Mouse (Mus musculus): Measurements from ENCODE around the gene Ctsa. TPM values are rescaled to one million over a fixed set of nuclear protein-coding genes. Genes with fewer than 3 reads are reported as not detected.

Gene Ctsa
- 95.8 and 100 TPM in 2 replicates for polyA plus RNA-seq (2016; fragmentation: Nextera tagmentation; extraction: Ambion mirVana)

DNA sequence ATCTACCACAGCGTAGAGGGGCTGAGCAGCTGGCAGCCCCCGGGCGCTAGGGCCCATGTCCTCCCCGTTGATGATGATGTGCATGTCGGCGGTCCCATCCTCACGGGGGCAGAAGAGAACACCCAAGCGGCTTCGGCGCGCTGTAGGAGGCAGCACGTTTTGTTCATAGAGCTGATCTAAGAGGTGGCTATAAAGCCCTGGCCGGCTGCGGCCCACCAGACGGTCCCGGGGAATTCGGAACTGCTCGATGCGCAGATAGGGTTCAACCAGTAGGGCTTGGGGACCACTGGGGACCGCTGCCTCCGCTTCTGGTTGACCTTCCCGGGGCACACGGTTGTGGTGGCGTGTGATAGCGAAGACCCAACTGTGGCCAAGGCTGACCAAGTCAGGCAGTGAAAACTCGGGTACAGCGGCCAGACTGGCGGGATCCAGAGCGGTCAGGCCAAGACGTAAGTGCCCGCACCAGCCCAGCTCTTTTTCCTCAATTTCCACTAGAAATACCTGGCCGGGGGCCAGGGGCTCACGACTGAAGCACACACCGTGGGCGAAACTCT is at the start of gene Ctsa:
Gene Ctsa (plus strand): TSS at position 126 of the 554 bp plus-strand sequence.
- H3K27me3 ChIP-seq (replicated peaks; ENCODE audit: low read depth, poor library complexity, severe bottlenecking), result no peaks in the 10 kb centered on the region
- H3K36me3 ChIP-seq (replicated peaks), result peaks cover 38% of the 10 kb centered on the region
- peak within 1 kb of the TSS; percentile 71 for H3K4me3 ChIP-seq
- peaks cover 28% of the 10 kb centered on the region for H3K4me1 ChIP-seq
- peak; percentile 82 for DNase-seq (ENCODE audit: low spot score)
- whole genome bisulfite sequencing, result under 1% methylated on average over 35 of the region's 35 CpGs
- H3K27ac ChIP-seq (replicated peaks), result peak within 1 kb of the TSS; percentile 92
- H3K9me3 ChIP-seq, result no peaks in the 10 kb centered on the region

DNA sequence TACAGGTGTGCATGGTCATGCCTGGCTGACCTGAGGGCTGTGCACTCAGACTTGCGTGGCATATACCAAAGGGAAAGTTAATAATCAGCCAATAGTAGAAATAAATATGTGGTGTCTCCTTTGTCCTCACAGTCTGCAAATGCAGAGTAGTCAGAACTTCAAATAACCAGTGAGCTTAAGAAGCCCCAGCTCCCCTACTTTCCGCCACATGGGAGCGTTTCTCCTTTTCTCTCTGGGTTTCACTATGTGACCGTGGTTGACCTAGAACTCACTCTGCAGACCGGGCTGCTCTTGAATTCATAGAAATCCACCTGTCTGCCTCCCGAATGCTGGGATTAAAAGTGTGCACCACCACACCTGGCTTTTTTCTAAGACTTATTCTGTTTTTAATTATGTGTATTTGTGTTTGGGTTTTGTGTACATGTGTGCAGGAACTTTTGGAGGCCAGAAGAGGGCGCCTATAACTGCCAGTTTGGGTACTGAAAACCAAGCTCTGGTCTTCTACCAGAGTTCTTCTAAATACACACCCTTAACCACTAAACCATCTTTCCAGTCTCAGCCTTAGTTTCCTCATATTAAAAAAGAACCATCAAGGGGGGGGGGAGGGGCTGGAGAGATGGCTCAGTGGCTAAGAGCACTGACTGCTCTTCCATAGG is 48.6 kb upstream of the Ctsa start:
- no peak overlapping the region for H3K27ac ChIP-seq (replicated peaks)
- H3K36me3 ChIP-seq (replicated peaks), result peaks cover 8% of the 10 kb centered on the region; the same call in 1 of the 2 replicates
- peaks cover 36% of the 10 kb centered on the region for H3K4me1 ChIP-seq
- DNase-seq (ENCODE audit: low spot score), result no peak
- 75% methylated on average over 7 of the region's 7 CpGs for WGBS
- no peak overlapping the region for H3K4me3 ChIP-seq
- peaks cover 13% of the 10 kb centered on the region; the same call in 1 of the 2 replicates for H3K27me3 ChIP-seq (replicated peaks; ENCODE audit: low read depth, poor library complexity, severe bottlenecking)
- no peaks in the 10 kb centered on the region for H3K9me3 ChIP-seq

DNA sequence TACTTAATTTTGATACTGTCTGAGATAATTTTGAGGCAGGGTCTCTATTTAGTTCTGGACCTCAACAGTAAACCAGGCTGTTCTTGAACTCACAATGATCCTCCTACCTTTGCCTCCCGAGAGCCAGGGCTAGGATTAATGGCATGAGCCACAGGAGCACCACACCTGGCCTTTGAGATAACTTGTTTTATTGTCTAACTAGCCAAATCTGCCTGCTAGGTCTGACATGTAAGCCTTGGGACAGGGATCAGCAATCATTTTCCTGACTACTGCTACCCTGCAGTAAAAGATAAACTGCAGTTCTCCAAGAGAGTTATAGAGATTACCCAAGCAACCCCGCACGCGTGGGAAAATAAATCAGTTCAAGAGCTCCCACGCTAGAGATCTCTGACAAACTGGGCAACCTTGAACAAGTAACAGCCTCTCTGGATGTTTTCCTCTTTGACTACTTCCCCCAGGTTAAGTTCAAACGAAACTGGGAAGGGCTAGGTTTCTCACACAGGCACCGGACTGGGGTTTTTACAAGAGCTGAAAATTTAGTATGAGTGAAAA is 47.7 kb upstream of the Ctsa start:
- Histone ChIP-seq H3K27ac (replicated peaks) (peak overlapping the region; percentile 87; the same call in 1 of the 2 replicates), H3K36me3 (replicated peaks) (peaks cover 12% of the 10 kb centered on the region; the same call in 1 of the 2 replicates), H3K27me3 (replicated peaks; ENCODE audit: low read depth, poor library complexity, severe bottlenecking) (peaks cover 13% of the 10 kb centered on the region; the same call in 1 of the 2 replicates), H3K4me3 (peak overlapping the region; percentile 79), H3K9me3 (no peaks in the 10 kb centered on the region), H3K4me1 (peaks cover 36% of the 10 kb centered on the region)
- WGBS, result 20% methylated on average over 7 of the region's 7 CpGs
- no peak for DNase-seq (ENCODE audit: low spot score)

DNA sequence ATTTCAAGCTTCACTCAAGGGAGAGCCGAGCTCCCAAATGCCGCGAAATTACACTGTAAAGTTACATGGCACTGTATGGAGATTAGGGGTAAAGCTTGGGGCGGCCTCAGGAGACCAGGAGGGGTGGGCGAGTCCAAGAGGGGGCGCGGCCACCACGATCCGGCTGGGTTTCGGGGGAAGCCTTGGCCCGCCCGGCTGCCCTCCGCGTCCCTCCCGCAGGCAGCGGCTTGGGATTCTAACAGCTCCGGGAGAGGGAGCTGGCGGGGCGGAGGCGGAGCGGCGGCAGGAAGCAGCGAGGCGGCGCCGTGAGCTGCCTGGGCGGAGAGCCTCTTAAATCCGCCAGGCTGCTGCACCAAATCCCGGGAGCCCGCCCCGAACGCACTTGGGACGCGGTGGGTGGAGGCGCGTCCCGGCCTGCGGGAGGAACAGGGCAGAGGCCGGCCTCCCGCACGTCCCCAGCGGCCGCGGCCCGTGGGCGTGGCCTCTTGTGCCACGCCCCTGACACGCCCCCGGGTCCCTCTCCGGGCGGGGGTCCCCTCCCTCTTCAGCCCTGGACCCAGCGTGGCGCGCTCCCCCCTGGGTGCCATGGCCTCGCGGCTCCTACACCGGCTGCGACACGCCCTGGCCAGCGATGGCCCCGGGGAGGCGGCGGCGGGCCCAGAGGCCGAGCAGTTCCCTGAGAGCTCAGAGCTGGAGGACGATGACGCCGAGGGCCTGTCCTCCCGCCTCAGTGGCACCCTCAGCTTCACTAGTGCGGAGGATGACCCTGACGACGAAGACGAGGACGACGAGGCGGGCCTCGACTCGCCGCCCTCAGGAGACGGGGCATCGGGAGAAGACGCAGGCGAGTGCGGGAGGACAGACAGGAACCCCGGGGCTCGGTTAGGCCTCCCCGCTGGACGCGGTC is 46.9 kb upstream of the Ctsa start, which contains the start of gene Snx21:
Gene Snx21 (plus strand): TSS at position 343 of the 907 bp plus-strand sequence.
- peaks cover 13% of the 10 kb centered on the region; the same call in 1 of the 2 replicates for H3K27me3 ChIP-seq (replicated peaks; ENCODE audit: low read depth, poor library complexity, severe bottlenecking)
- DNase-seq (ENCODE audit: low spot score), result peak; percentile 92
- peaks cover 18% of the 10 kb centered on the region; the same call in 1 of the 2 replicates for H3K36me3 ChIP-seq (replicated peaks)
- under 1% methylated on average over 89 of the region's 89 CpGs for WGBS
- peak within 1 kb of the TSS; percentile 87 for H3K27ac ChIP-seq (replicated peaks)
- peak within 1 kb of the TSS; percentile 79 for H3K4me3 ChIP-seq
- H3K9me3 ChIP-seq, result no peaks in the 10 kb centered on the region
- H3K4me1 ChIP-seq, result peaks cover 36% of the 10 kb centered on the region

DNA sequence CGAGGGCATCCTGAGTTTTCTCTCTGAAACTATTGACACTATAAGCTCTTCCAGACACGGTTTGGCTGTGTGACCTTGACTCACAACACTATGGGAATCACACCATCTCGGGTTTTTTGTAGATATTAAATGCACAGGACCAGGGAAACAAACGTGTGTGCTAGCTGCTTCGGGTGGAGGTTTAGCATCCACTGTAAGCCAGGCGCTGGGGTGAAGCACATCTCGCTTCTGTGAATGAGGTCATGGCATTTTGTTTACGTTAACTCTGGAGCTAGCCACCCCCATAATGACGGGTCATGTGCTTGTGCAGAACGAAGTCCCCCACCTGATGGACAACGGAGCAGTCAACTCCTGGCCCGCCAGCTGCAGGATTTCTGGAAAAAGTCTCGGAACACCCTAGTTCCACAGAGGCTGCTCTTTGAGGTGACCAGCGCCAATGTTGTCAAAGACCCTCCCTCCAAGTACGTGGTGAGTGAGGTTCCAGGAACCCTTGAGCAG is 46.2 kb upstream of the Ctsa start:
- H3K27ac ChIP-seq (replicated peaks), result peak overlapping the region; percentile 87
- DNase-seq (ENCODE audit: low spot score), result no peak

DNA sequence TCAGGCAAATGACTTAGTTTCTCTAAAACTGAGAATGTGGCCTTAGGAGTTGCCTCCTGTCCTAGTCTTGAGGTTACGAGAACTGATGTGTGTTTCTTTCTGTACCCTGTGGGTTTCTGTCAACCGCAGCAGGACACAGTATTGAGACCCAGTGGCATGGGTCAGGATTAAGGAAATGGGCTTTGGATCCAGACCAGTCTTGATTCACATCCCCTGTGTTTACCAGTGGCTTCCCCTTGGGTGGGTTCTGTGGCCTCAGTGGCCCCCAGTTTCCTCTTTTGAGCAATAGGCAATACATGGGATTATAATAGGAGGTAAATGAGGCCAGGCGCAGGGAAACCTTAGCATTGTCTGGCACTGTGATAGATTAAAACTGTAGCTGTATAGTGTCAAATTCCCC is 45.6 kb upstream of the Ctsa start:
- Histone ChIP-seq H3K4me1 (peaks cover 36% of the 10 kb centered on the region), H3K4me3 (peak overlapping the region; percentile 23; the same call in 1 of the 2 replicates), H3K27me3 (replicated peaks; ENCODE audit: low read depth, poor library complexity, severe bottlenecking) (peaks cover 13% of the 10 kb centered on the region; the same call in 1 of the 2 replicates), H3K27ac (replicated peaks) (no peak overlapping the region), H3K9me3 (no peaks in the 10 kb centered on the region), H3K36me3 (replicated peaks) (peaks cover 30% of the 10 kb centered on the region)
- no peak for DNase-seq (ENCODE audit: low spot score)
- 85% methylated on average over 3 of the region's 3 CpGs for WGBS

More for the DNA sequence above, 46.2 kb upstream of the Ctsa start:
- Histone ChIP-seq H3K9me3 (no peaks in the 10 kb centered on the region), H3K36me3 (replicated peaks) (peaks cover 24% of the 10 kb centered on the region), H3K4me1 (peaks cover 36% of the 10 kb centered on the region), H3K27me3 (replicated peaks; ENCODE audit: low read depth, poor library complexity, severe bottlenecking) (peaks cover 13% of the 10 kb centered on the region; the same call in 1 of the 2 replicates), H3K4me3 (peak overlapping the region; percentile 79)
- WGBS, result 9% methylated on average over 15 of the region's 15 CpGs

DNA sequence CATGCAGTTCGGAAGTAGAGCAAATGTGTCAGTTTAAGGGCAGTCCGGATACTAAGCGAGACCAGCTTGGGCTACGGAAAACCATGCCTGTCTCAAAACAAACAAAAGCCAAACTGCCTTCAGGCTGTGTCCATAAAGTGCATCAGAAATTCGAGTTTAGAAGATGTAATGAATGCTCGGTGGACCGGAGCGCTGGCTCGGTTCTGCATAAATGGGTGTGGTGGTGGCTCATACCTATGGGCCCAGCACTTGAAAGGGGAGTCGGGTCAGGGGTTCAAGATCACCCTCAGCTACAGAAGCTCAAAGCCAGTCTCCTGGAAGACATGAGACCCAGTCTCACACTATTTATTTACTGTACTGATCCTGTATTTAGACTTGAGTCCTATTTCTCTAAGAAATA is 44.9 kb upstream of the Ctsa start:
- Histone ChIP-seq H3K9me3 (no peaks in the 10 kb centered on the region), H3K27ac (replicated peaks) (no peak overlapping the region), H3K27me3 (replicated peaks; ENCODE audit: low read depth, poor library complexity, severe bottlenecking) (peaks cover 13% of the 10 kb centered on the region; the same call in 1 of the 2 replicates), H3K4me1 (peaks cover 36% of the 10 kb centered on the region), H3K4me3 (no peak overlapping the region), H3K36me3 (replicated peaks) (peaks cover 38% of the 10 kb centered on the region)
- DNase-seq (ENCODE audit: low spot score), result no peak
- 79% methylated on average over 10 of the region's 10 CpGs for WGBS

DNA sequence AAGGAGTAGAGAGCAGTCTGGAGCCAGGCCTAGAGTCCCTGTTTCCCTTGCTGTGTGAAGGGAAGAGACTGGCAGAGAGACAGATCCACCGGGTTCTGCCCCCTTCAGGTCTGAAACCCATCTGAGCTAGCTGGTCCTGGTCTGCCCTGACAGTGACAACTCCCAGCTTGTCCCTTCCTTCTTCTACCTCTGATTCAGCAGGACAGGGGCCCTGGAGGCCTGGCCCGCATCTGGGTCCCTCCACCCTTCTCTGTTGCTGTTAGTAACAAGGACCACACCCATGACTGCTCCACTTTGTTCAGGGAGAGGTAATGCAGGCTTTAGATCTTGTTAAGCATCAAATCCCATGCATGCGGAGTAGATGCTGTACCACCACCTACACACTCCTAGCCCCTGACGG is 44.3 kb upstream of the Ctsa start:
- Histone ChIP-seq H3K9me3 (no peaks in the 10 kb centered on the region), H3K4me1 (peaks cover 36% of the 10 kb centered on the region), H3K27me3 (replicated peaks; ENCODE audit: low read depth, poor library complexity, severe bottlenecking) (peaks cover 13% of the 10 kb centered on the region; the same call in 1 of the 2 replicates), H3K4me3 (no peak overlapping the region), H3K36me3 (replicated peaks) (peaks cover 44% of the 10 kb centered on the region), H3K27ac (replicated peaks) (0 out of 2 replicates have a peak overlapping the region, but pooled peaks have one; percentile 30)
- WGBS, result 74% methylated on average over 4 of the region's 4 CpGs
- no peak for DNase-seq (ENCODE audit: low spot score)

DNA sequence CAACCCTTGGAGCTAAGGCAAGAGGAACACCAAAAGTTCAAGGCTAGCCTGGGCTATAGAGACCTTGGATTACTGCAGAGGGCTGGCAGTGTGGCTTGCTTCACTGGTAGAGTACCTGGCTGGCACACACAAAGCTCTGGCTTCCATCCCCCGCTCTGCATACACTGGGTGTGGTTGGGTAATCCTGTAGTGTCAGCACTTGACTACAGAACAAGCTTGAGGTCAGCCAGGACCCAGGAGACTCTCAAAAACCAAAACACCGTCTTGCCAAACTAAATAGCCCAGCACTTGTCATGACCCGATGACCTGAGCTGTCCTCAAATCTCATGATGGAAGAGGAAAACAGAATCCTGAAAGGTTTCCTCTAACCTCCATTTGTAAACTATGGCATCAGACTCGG is 42.2 kb upstream of the Ctsa start:
- no peak overlapping the region for H3K4me3 ChIP-seq
- DNase-seq (ENCODE audit: low spot score), result no peak
- 81% methylated on average over 4 of the region's 4 CpGs for WGBS
- H3K27ac ChIP-seq (replicated peaks), result no peak overlapping the region
- peaks cover 28% of the 10 kb centered on the region for H3K4me1 ChIP-seq
- H3K36me3 ChIP-seq (replicated peaks), result peaks cover 57% of the 10 kb centered on the region
- peaks cover 9% of the 10 kb centered on the region; the same call in 1 of the 2 replicates for H3K27me3 ChIP-seq (replicated peaks; ENCODE audit: low read depth, poor library complexity, severe bottlenecking)
- H3K9me3 ChIP-seq, result no peaks in the 10 kb centered on the region

DNA sequence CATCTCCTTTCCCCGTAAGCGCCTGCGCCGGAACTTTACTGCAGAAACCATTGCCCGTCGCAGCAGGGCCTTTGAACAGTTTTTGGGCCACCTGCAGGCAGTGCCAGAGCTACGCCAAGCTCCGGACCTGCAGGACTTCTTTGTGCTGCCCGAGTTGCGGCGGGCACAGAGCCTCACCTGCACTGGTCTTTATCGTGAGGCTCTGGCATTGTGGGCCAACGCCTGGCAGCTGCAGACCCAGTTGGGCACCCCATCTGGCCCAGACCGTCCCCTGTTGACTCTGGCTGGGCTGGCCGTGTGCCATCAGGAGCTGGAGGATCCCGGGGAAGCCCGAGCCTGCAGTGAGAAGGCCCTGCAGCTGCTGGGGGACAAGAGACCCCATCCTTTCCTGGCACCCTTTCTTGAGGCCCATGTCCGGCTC is 40.8 kb upstream of the Ctsa start:
- WGBS, result 95% methylated on average over 18 of the region's 18 CpGs
- peaks cover 4% of the 10 kb centered on the region; the same call in 1 of the 2 replicates for H3K27me3 ChIP-seq (replicated peaks; ENCODE audit: low read depth, poor library complexity, severe bottlenecking)
- H3K27ac ChIP-seq (replicated peaks), result no peak overlapping the region
- no peak for DNase-seq (ENCODE audit: low spot score)
- peaks cover 14% of the 10 kb centered on the region for H3K4me1 ChIP-seq
- no peak overlapping the region; the same call in 1 of the 2 replicates for H3K4me3 ChIP-seq
- H3K36me3 ChIP-seq (replicated peaks), result peaks cover 71% of the 10 kb centered on the region
- no peaks in the 10 kb centered on the region for H3K9me3 ChIP-seq

DNA sequence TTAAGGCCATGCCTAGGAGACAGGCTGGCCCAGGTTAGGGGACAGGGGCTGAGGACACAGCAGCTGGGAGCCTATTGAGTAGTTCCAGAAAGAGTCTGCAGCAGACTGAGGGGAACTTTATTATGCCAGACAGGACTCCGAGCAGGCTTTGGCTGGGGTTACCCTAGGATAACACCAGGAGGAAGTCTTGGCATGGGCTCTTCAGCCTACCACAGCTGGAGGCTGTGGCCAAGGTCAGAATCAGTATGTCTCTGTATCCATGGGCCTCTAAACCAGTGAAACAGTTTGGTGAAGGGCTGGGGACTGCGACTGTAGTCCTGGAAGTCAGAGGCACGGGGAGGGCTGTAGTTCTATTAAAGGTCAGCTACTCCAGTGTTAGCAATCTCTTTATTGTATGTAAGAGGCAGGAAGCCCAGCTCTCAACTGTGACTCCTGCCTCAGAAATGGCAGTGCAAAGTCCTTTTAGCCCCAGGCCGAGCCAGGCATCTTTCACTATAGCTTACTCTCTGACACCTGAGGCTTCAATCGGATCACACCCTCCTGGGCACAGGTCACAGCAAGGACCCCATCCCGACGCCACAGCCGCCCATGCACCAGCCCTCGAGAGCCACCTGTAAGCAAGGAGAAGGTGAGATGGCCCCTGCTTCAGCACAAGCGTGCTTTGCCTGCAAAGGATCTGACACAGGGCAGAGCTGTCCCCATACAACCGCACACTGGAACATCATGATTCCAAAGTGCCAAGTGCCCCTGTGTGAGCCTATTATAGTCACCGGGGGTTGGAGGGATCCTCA is 40.1 kb upstream of the Ctsa start:
- no peaks in the 10 kb centered on the region for H3K27me3 ChIP-seq (replicated peaks; ENCODE audit: low read depth, poor library complexity, severe bottlenecking)

More for the DNA sequence above, 40.1 kb upstream of the Ctsa start:
- Histone ChIP-seq H3K4me3 (no peak overlapping the region), H3K36me3 (replicated peaks) (peaks cover 77% of the 10 kb centered on the region), H3K4me1 (peaks cover 10% of the 10 kb centered on the region), H3K27ac (replicated peaks) (no peak overlapping the region), H3K9me3 (no peaks in the 10 kb centered on the region)
- 93% methylated on average over 12 of the region's 12 CpGs for WGBS
- no peak for DNase-seq (ENCODE audit: low spot score)

Measured in embryonic facial prominence, embryonic 10.5 days (tissue).